Comparison of ENCODE assay signal across 9 mouse cellular contexts in genomic region chr15:86277428-86277827, GRCm38 (mm10).
DNase-seq lines count a peak whose midpoint lies in the region; ATAC-seq lines count a peak whose summit lies in the region.
"Had no signal": no experiment of that assay in that cellular context is flagged by ENCODE, and none has a peak within 500 bp of the region (broad histone marks: within the 10 kb centered on the region; RNA-seq: fewer than 3 reads in every experiment).

No protein-coding gene starts in this region.

- peak overlapping the region; percentile 40; the same call in 1 of the 2 replicates for H3K9ac ChIP-seq in forebrain, embryonic 16.5 days (replicated peaks; ENCODE audit: low read depth, low read length)
- H3K9ac ChIP-seq in hindbrain, embryonic 12.5 days: no peak overlapping the region
- H3K9ac ChIP-seq in limb, embryonic 12.5 days (replicated peaks): no peak overlapping the region
- H3K9ac ChIP-seq in neural tube, embryonic 13.5 days: peak overlapping the region; percentile 34; the same call in 1 of the 2 replicates
- H3K9ac ChIP-seq: liver, embryonic 13.5 days had no signal

- WGBS in forebrain, embryonic 16.5 days: 8% methylated on average over 15 of the region's 15 CpGs
- WGBS in hindbrain, embryonic 12.5 days: 41% methylated on average over 15 of the region's 15 CpGs
- 61% methylated on average over 15 of the region's 15 CpGs for WGBS in limb, embryonic 12.5 days
- WGBS in neural tube, embryonic 13.5 days: 27% methylated on average over 15 of the region's 15 CpGs

- DNase-seq in embryo, embryonic 10.5 days (ENCODE audit: low spot score): no peak
- DNase-seq in heart, postnatal 25 days (ENCODE audit: low spot score): no peak
- DNase-seq in spleen, postnatal 4 days (ENCODE audit: low spot score in 2 of 2): no peak
- DNase-seq in ovary, postnatal 10 days (ENCODE audit: low spot score): no peak
- DNase-seq: liver, embryonic 13.5 days had no signal

- peaks cover 2% of the 10 kb centered on the region; the same call in 1 of the 2 replicates for H3K27me3 ChIP-seq in forebrain, embryonic 16.5 days (replicated peaks; ENCODE audit: control insufficient read depth, insufficient read depth, low read length)
- H3K27me3 ChIP-seq in hindbrain, embryonic 12.5 days: no peaks in the 10 kb centered on the region
- H3K27me3 ChIP-seq in limb, embryonic 12.5 days: peaks cover 7% of the 10 kb centered on the region; the same call in 1 of the 2 replicates
- H3K27me3 ChIP-seq in neural tube, embryonic 13.5 days: no peaks in the 10 kb centered on the region
- H3K27me3 ChIP-seq: liver, embryonic 13.5 days had no signal

- H3K4me1 ChIP-seq in forebrain, embryonic 16.5 days (replicated peaks; ENCODE audit: control insufficient read depth, insufficient read depth, low read length): peaks cover 44% of the 10 kb centered on the region
- peaks cover 62% of the 10 kb centered on the region for H3K4me1 ChIP-seq in hindbrain, embryonic 12.5 days
- peaks cover 54% of the 10 kb centered on the region for H3K4me1 ChIP-seq in limb, embryonic 12.5 days (replicated peaks)
- peaks cover 62% of the 10 kb centered on the region for H3K4me1 ChIP-seq in neural tube, embryonic 13.5 days (replicated peaks)

- H3K4me3 ChIP-seq in forebrain, embryonic 16.5 days (replicated peaks; ENCODE audit: low read length): no peak overlapping the region
- H3K4me3 ChIP-seq in hindbrain, embryonic 12.5 days: no peak overlapping the region
- H3K4me3 ChIP-seq in limb, embryonic 12.5 days (replicated peaks): no peak overlapping the region
- H3K4me3 ChIP-seq in neural tube, embryonic 13.5 days: no peak overlapping the region
- H3K4me3 ChIP-seq: liver, embryonic 13.5 days had no signal

- H3K36me3 ChIP-seq in forebrain, embryonic 16.5 days (ENCODE audit: control insufficient read depth, insufficient read depth): no peaks in the 10 kb centered on the region
- no peaks in the 10 kb centered on the region for H3K36me3 ChIP-seq in hindbrain, embryonic 12.5 days
- H3K36me3 ChIP-seq in limb, embryonic 12.5 days: no peaks in the 10 kb centered on the region
- no peaks in the 10 kb centered on the region for H3K36me3 ChIP-seq in neural tube, embryonic 13.5 days
- H3K36me3 ChIP-seq: liver, embryonic 13.5 days had no signal

- H3K4me2 ChIP-seq in forebrain, embryonic 16.5 days (ENCODE audit: low read length): peak overlapping the region; percentile 45
- H3K4me2 ChIP-seq in hindbrain, embryonic 12.5 days (replicated peaks): no peak overlapping the region
- H3K4me2 ChIP-seq in limb, embryonic 12.5 days: peak overlapping the region; percentile 18; the same call in 1 of the 2 replicates
- H3K4me2 ChIP-seq in neural tube, embryonic 13.5 days: peak overlapping the region; percentile 7
- H3K4me2 ChIP-seq: liver, embryonic 13.5 days had no signal

- peak overlapping the region; percentile 43 for H3K27ac ChIP-seq in forebrain, embryonic 16.5 days (ENCODE audit: low read length)
- peak overlapping the region; percentile 24 for H3K27ac ChIP-seq in hindbrain, embryonic 12.5 days
- peak overlapping the region; percentile 46 for H3K27ac ChIP-seq in limb, embryonic 12.5 days
- peak overlapping the region; percentile 61 for H3K27ac ChIP-seq in neural tube, embryonic 13.5 days (replicated peaks)
- H3K27ac ChIP-seq: liver, embryonic 13.5 days had no signal

- peak; percentile 82 for ATAC-seq in forebrain, embryonic 16.5 days
- ATAC-seq in hindbrain, embryonic 12.5 days (ENCODE audit: low FRiP score): 0 out of 2 replicates have a peak, but pooled peaks have one; percentile 21
- ATAC-seq in limb, embryonic 12.5 days (ENCODE audit: insufficient number of reproducible peaks, insufficient read depth, low FRiP score, low TSS enrichment, low read depth): no peak
- ATAC-seq in neural tube, embryonic 13.5 days (ENCODE audit: low read depth): peak; percentile 45

- H3K9me3 ChIP-seq in forebrain, embryonic 16.5 days (ENCODE audit: control insufficient read depth, low read length): no peaks in the 10 kb centered on the region
- H3K9me3 ChIP-seq in hindbrain, embryonic 12.5 days (replicated peaks): no peaks in the 10 kb centered on the region
- no peaks in the 10 kb centered on the region for H3K9me3 ChIP-seq in limb, embryonic 12.5 days
- H3K9me3 ChIP-seq in neural tube, embryonic 13.5 days: no peaks in the 10 kb centered on the region
- H3K9me3 ChIP-seq: liver, embryonic 13.5 days had no signal

- intact Hi-C loops in heart, postnatal 25 days (cut with DNase I): no loop called here

Comparison
In these comparisons a context has a peak if more than half of its experiments do, and no peak if none do; other contexts are left out.
1. H3K9ac ChIP-seq: peak in forebrain, embryonic 16.5 days (single experiment) and neural tube, embryonic 13.5 days (single experiment); none in hindbrain, embryonic 12.5 days (single experiment) and limb, embryonic 12.5 days (single experiment).
2. Peak in every context shown above with its lines, with median percentiles within 50 percentile points of each other: H3K27ac ChIP-seq.